Mouse (Mus musculus) left cerebral cortex, postnatal 4 days (tissue): ENCODE measurements around the gene Gfod2. TPM values are rescaled to one million over a fixed set of nuclear protein-coding genes. Genes with fewer than 3 reads are reported as not detected.
A peak's percentile ranks its signal among the peaks of the same experiment; 100 is the strongest.

Experiments
- DNase-seq: peaks from one replicate; pipeline ENCODE4 v3.0.0-alpha.2; 2022
- intact Hi-C: fragments of 180-260 bp; cut with DNase I; formaldehyde crosslinking; loops from one replicate; pipeline ENCODE4 v1.15.1; 2025
- total RNA-seq, 2 experiments: library from RNA; stranded (reverse); gene quantifications; 2 replicates each; pipeline ENCODE4 v1.2.3; 2021

Gene Gfod2
- total RNA-seq, 2 experiments from 2014 or later = 44.4 to 49.9 TPM

GRCm38 (mm10) chr8:105687512-105687911 lies 71.0 kb downstream of the Gfod2 start:
- no peak for DNase-seq
- intact Hi-C loops = loop anchor here (5.0 kb wide), 1 partner anchor 35 kb away; no protein-coding TSS in a partner anchor

- DNase-seq = no peak
- intact Hi-C loops = loop anchor here (5.0 kb wide), 1 partner anchor 34 kb away; no protein-coding TSS in a partner anchor
These were observed 71.9 kb downstream of the Gfod2 start for GRCm38 (mm10) chr8:105686551-105686950.

GRCm38 (mm10) chr8:105685796-105686308 lies 72.6 kb downstream of the Gfod2 start, which contains the start of gene Carmil2:
Gene Carmil2, plus strand, starts transcription at chr8:105686274.
- intact Hi-C loops = loop anchor here (5.0 kb wide), 1 partner anchor 34 kb away; no protein-coding TSS in a partner anchor
- peak; percentile 62 for DNase-seq

GRCm38 (mm10) chr8:105685325-105685724 lies 73.1 kb downstream of the Gfod2 start:
- no peak for DNase-seq
- intact Hi-C loops = loop anchor here (5.0 kb wide), 1 partner anchor 33 kb away; no protein-coding TSS in a partner anchor

- DNase-seq = no peak
- intact Hi-C loops = no loop called here
These were observed 80.6 kb downstream of the Gfod2 start for GRCm38 (mm10) chr8:105677891-105678290.

Other genes with a start within 250 kb of the Gfod2 start
- gene Hsd11b2, start 239.9 kb downstream of the Gfod2 start, total RNA-seq = not detected
- gene Atp6v0d1, start 192.6 kb downstream of the Gfod2 start, total RNA-seq = 100 to 1,000 TPM; 255 to 260 TPM
- gene Ripor1, start 153.4 kb downstream of the Gfod2 start, total RNA-seq = 10 to 100 TPM; 70.0 to 70.6 TPM
- 10 to 100 TPM; 80.8 to 82.2 TPM for gene Ctcf, start 122.1 kb downstream of the Gfod2 start, total RNA-seq
- gene Agrp, start 121.3 kb downstream of the Gfod2 start, total RNA-seq = not detected
- 10 to 100 TPM; 39.4 to 40.8 TPM for gene Carmil2, start 72.4 kb downstream of the Gfod2 start, total RNA-seq
- gene Acd, start 57.6 kb downstream of the Gfod2 start, total RNA-seq = 10 to 100 TPM; 55.9 to 58.9 TPM
- gene Pard6a, start 57.5 kb downstream of the Gfod2 start, total RNA-seq = 10 to 100 TPM; 28.4 to 33.1 TPM
- not detected for gene 4933405L10Rik, start 51.0 kb downstream of the Gfod2 start, total RNA-seq
- 10 to 100 TPM; 15.5 to 17.9 TPM for gene Enkd1, start 50.5 kb downstream of the Gfod2 start, total RNA-seq
- gene Ranbp10, start 68.7 kb upstream of the Gfod2 start, total RNA-seq = 10 to 100 TPM; 21.8 to 23.6 TPM
- gene Tsnaxip1, start 69.1 kb upstream of the Gfod2 start, total RNA-seq = under 1 TPM; 0.26 to 0.50 TPM
- 10 to 100 TPM; 37.9 to 39.7 TPM for gene Cenpt, start 94.6 kb upstream of the Gfod2 start, total RNA-seq
- 10 to 100 TPM; 32.7 to 35.3 TPM for gene Thap11, start 96.5 kb upstream of the Gfod2 start, total RNA-seq
- 10 to 100 TPM; 35.2 to 48.7 TPM for gene Nutf2, start 101.9 kb upstream of the Gfod2 start, total RNA-seq
- gene Edc4, start 122.2 kb upstream of the Gfod2 start, total RNA-seq = 10 to 100 TPM; 64.5 to 74.1 TPM
- not detected for gene Nrn1l, start 134.9 kb upstream of the Gfod2 start, total RNA-seq
- gene Pskh1, start 141.8 kb upstream of the Gfod2 start, total RNA-seq = 10 to 100 TPM in 1 of 2 experiments, 1 to 10 TPM in 1; 8.6 to 10.1 TPM
- 1 to 10 TPM; 2.1 to 2.2 TPM for gene Ctrl, start 175.2 kb upstream of the Gfod2 start, total RNA-seq
- gene Psmb10, start 179.8 kb upstream of the Gfod2 start, total RNA-seq = 10 to 100 TPM; 50.6 to 70.2 TPM
- 1 to 10 TPM; 6.4 to 8.3 TPM for gene Lcat, start 184.7 kb upstream of the Gfod2 start, total RNA-seq
- gene Slc12a4, start 207.4 kb upstream of the Gfod2 start, total RNA-seq = 10 to 100 TPM; 19.0 to 21.5 TPM
- not detected for gene Dpep3, start 220.8 kb upstream of the Gfod2 start, total RNA-seq
- gene Dus2, start 232.7 kb upstream of the Gfod2 start, total RNA-seq = 10 to 100 TPM; 19.6 to 23.8 TPM
- gene Dpep2nb, start 247.3 kb upstream of the Gfod2 start, total RNA-seq = not detected